Mouse (Mus musculus) intestine, postnatal 0 days (tissue): ENCODE measurements at regions not wholly inside any gene's neighbourhood (a gene's known extent, or its start where the extent isn't known, plus 50 kb on each side); places are given as distances from the start of the nearest gene placed in this dataset.
"Not testable (repeated sequence)": the region's sequence is repeated elsewhere in the genome, so short reads cannot be mapped to it uniquely, and the experiment has no call there.

Source experiments
- ATAC-seq: fragments of 200-750 bp; cut with Nextera tagmentation; 2 replicates; pipeline ENCODE4 v1.8.0; 2017; ENCODE audit warnings: mild to moderate bottlenecking, moderate TSS enrichment, moderate library complexity
- H3K27ac ChIP-seq: fragments of 300-500 bp; sonication (generic); 2 replicates; pipeline ENCODE4 v1.5.1; 2014; ENCODE audit warnings: mild to moderate bottlenecking, low read depth, low read length, moderate library complexity
- H3K27me3 ChIP-seq: fragments of 300-500 bp; sonication (generic); replicated peaks from 2 replicates; pipeline ENCODE4 v1.6.1; 2014; ENCODE audit warnings: low read length, mixed read lengths; ENCODE audit not compliant: control insufficient read depth, insufficient read depth
- H3K36me3 ChIP-seq: fragments of 300-500 bp; sonication (generic); 2 replicates; pipeline ENCODE4 v1.6.1; 2014; ENCODE audit warnings: mild to moderate bottlenecking, moderate library complexity; ENCODE audit not compliant: control insufficient read depth, insufficient read depth
- H3K4me1 ChIP-seq: fragments of 300-500 bp; sonication (generic); replicated peaks from 2 replicates; pipeline ENCODE4 v1.6.1; 2014; ENCODE audit warnings: antibody characterized with exemption, low read length, mixed read lengths; ENCODE audit not compliant: control insufficient read depth, insufficient read depth
- H3K4me2 ChIP-seq: fragments of 300-500 bp; sonication (generic); replicated peaks from 2 replicates; pipeline ENCODE4 v1.6.1; 2014; ENCODE audit warnings: low read depth, mild to moderate bottlenecking, moderate library complexity
- H3K4me3 ChIP-seq: fragments of 300-500 bp; sonication (generic); 2 replicates; pipeline ENCODE4 v1.5.1; 2014; ENCODE audit warnings: low read depth, low read length
- H3K9ac ChIP-seq: fragments of 300-500 bp; sonication (generic); 2 replicates; pipeline ENCODE4 v1.6.1; 2014; ENCODE audit warnings: mild to moderate bottlenecking, low read depth, low read length
- H3K9me3 ChIP-seq: fragments of 300-500 bp; sonication (generic); 2 replicates; pipeline ENCODE4 v1.6.1; 2016; ENCODE audit warnings: mixed run types; ENCODE audit not compliant: control insufficient read depth
- WGBS: fragments of 180-500 bp; shearing (Covaris S2); extraction: QIAGEN DNeasy Blood & Tissue Kit; methylation state at CpG from one replicate; pipeline ENCODE4 v1.1.7; 2014; 5-methylcytosine and 5-hydroxymethylcytosine counted together

GRCm38 (mm10) chr8:20285523-20285922 lies 77.5 kb downstream of the Gm15319 start:
- not testable (repeated sequence) for H3K36me3 ChIP-seq, H3K4me3 ChIP-seq, H3K9ac ChIP-seq, H3K27me3 ChIP-seq, H3K27ac ChIP-seq, H3K9me3 ChIP-seq, H3K4me2 ChIP-seq, ATAC-seq, H3K4me1 ChIP-seq
- 97% methylated on average over 2 of the region's 3 CpGs for WGBS

GRCm38 (mm10) chr8:20284856-20285255 lies 78.2 kb downstream of the Gm15319 start:
- not testable (repeated sequence) for H3K9me3 ChIP-seq, ATAC-seq, H3K4me2 ChIP-seq, H3K9ac ChIP-seq, H3K4me1 ChIP-seq, H3K36me3 ChIP-seq, H3K27ac ChIP-seq, H3K4me3 ChIP-seq, H3K27me3 ChIP-seq
- WGBS, result 82% methylated on average over 3 of the region's 6 CpGs

- not testable (repeated sequence) for H3K9me3 ChIP-seq, H3K27ac ChIP-seq, H3K4me1 ChIP-seq, H3K4me3 ChIP-seq, ATAC-seq, H3K9ac ChIP-seq, H3K27me3 ChIP-seq, H3K36me3 ChIP-seq, H3K4me2 ChIP-seq
- 83% methylated on average over 1 of the region's 3 CpGs for WGBS
Observed at GRCm38 (mm10) chr8:20283141-20283540, 79.9 kb downstream of the Gm15319 start.

- not testable (repeated sequence) for H3K4me2 ChIP-seq, H3K27ac ChIP-seq, H3K4me1 ChIP-seq, H3K27me3 ChIP-seq, H3K9ac ChIP-seq, H3K9me3 ChIP-seq, H3K4me3 ChIP-seq, ATAC-seq, H3K36me3 ChIP-seq
- 96% methylated on average over 14 of the region's 14 CpGs for WGBS
Observed at GRCm38 (mm10) chr8:20281201-20281887, 81.7 kb downstream of the Gm15319 start.

- H3K4me1 ChIP-seq, H3K9ac ChIP-seq, H3K27me3 ChIP-seq, H3K4me2 ChIP-seq, ATAC-seq, H3K27ac ChIP-seq, H3K36me3 ChIP-seq, H3K9me3 ChIP-seq, H3K4me3 ChIP-seq: not testable (repeated sequence)
- WGBS, result 88% methylated on average over 1 of the region's 1 CpGs
Observed at GRCm38 (mm10) chr8:20277701-20278100, 85.3 kb downstream of the Gm15319 start.

- H3K27ac ChIP-seq, result not testable (repeated sequence)
Observed at GRCm38 (mm10) chr8:20276661-20277060, 86.3 kb downstream of the Gm15319 start.

GRCm38 (mm10) chr8:20273844-20274243 lies 89.2 kb downstream of the Gm15319 start:
- H3K4me1 ChIP-seq, H3K27me3 ChIP-seq, H3K9me3 ChIP-seq, H3K36me3 ChIP-seq, H3K27ac ChIP-seq, H3K4me3 ChIP-seq, ATAC-seq, H3K4me2 ChIP-seq, H3K9ac ChIP-seq: not testable (repeated sequence)
- WGBS, result 79% methylated on average over 4 of the region's 5 CpGs

More at GRCm38 (mm10) chr8:20276661-20277060, 86.3 kb downstream of the Gm15319 start:
- ATAC-seq, H3K36me3 ChIP-seq, H3K27me3 ChIP-seq, H3K4me2 ChIP-seq, H3K9ac ChIP-seq, H3K4me1 ChIP-seq, H3K9me3 ChIP-seq, H3K4me3 ChIP-seq: not testable (repeated sequence)
- WGBS, result 89% methylated on average over 1 of the region's 1 CpGs

GRCm38 (mm10) chr8:20267520-20268127 lies 95.4 kb downstream of the Gm15319 start:
- H3K9me3 ChIP-seq, H3K4me1 ChIP-seq, ATAC-seq, H3K9ac ChIP-seq, H3K27me3 ChIP-seq, H3K4me3 ChIP-seq, H3K36me3 ChIP-seq, H3K27ac ChIP-seq, H3K4me2 ChIP-seq: not testable (repeated sequence)
- WGBS, result 86% methylated on average over 9 of the region's 14 CpGs

GRCm38 (mm10) chr8:20266776-20267175 lies 96.2 kb downstream of the Gm15319 start:
- H3K9ac ChIP-seq, H3K27me3 ChIP-seq, H3K9me3 ChIP-seq, H3K4me2 ChIP-seq, H3K36me3 ChIP-seq, ATAC-seq, H3K27ac ChIP-seq, H3K4me1 ChIP-seq, H3K4me3 ChIP-seq: not testable (repeated sequence)
- WGBS, result 88% methylated on average over 3 of the region's 3 CpGs
